Mouse (Mus musculus): ENCODE data around the gene Rftn2. TPM values are rescaled to one million over a fixed set of nuclear protein-coding genes. Genes with fewer than 3 reads are reported as not detected.
"Not testable (repeated sequence)": the region's sequence is repeated elsewhere in the genome, so short reads cannot be mapped to it uniquely, and the experiment has no call there.

Rftn2 gene
- polyA plus RNA-seq, 1 experiment from 2014 or later, result 2.8 TPM

- no peak for ATAC-seq (replicated peaks; ENCODE audit: low FRiP score)
Observed at GRCm38 (mm10) chr1:55130190-55130916, 96.2 kb downstream of the Rftn2 start.

GRCm38 (mm10) chr1:55129716-55130115 lies 96.9 kb downstream of the Rftn2 start:
- Histone ChIP-seq H3K27ac (ENCODE audit: low read depth, low read length) (no peak overlapping the region), H3K4me2 (no peak overlapping the region; the same call in 1 of the 2 replicates)

More at GRCm38 (mm10) chr1:55130190-55130916, 96.2 kb downstream of the Rftn2 start:
- H3K4me3 ChIP-seq (ENCODE audit: low read depth, low read length), result peak overlapping the region; percentile 74
- H3K9ac ChIP-seq (ENCODE audit: low read depth, low read length), result peak overlapping the region; percentile 49
- peak overlapping the region; percentile 92 for H3K27ac ChIP-seq (ENCODE audit: low read depth, low read length)
- peaks cover 4% of the 10 kb centered on the region; the same call in 1 of the 2 replicates for H3K36me3 ChIP-seq (ENCODE audit: control insufficient read depth, insufficient read depth, low read length)
- DNase-seq (ENCODE audit: low spot score), result no peak
- 59% methylated on average over 10 of the region's 10 CpGs for WGBS
- H3K4me1 ChIP-seq (replicated peaks; ENCODE audit: control insufficient read depth, insufficient read depth, low read length), result peaks cover 13% of the 10 kb centered on the region
- peak overlapping the region; percentile 67 for H3K4me2 ChIP-seq
- H3K27me3 ChIP-seq (replicated peaks; ENCODE audit: control insufficient read depth, insufficient read depth, low read length), result no peaks in the 10 kb centered on the region
- H3K9me3 ChIP-seq (ENCODE audit: control insufficient read depth, low read length), result no peaks in the 10 kb centered on the region

GRCm38 (mm10) chr1:55124136-55124535 lies 102.4 kb downstream of the Rftn2 start:
- H3K27ac ChIP-seq (ENCODE audit: low read depth, low read length); H3K4me1 ChIP-seq (replicated peaks; ENCODE audit: control insufficient read depth, insufficient read depth, low read length); H3K36me3 ChIP-seq (ENCODE audit: control insufficient read depth, insufficient read depth, low read length); H3K9me3 ChIP-seq (ENCODE audit: control insufficient read depth, low read length); H3K27me3 ChIP-seq (replicated peaks; ENCODE audit: control insufficient read depth, insufficient read depth, low read length); H3K4me3 ChIP-seq (ENCODE audit: low read depth, low read length); H3K4me2 ChIP-seq; ATAC-seq (replicated peaks; ENCODE audit: low FRiP score); H3K9ac ChIP-seq (ENCODE audit: low read depth, low read length); DNase-seq (ENCODE audit: low spot score): not testable (repeated sequence)
- 85% methylated on average over 2 of the region's 2 CpGs for WGBS

More at GRCm38 (mm10) chr1:55129716-55130115, 96.9 kb downstream of the Rftn2 start:
- 77% methylated on average over 5 of the region's 5 CpGs for WGBS
- H3K36me3 ChIP-seq (ENCODE audit: control insufficient read depth, insufficient read depth, low read length), result peaks cover 4% of the 10 kb centered on the region; the same call in 1 of the 2 replicates
- H3K9ac ChIP-seq (ENCODE audit: low read depth, low read length), result no peak overlapping the region
- DNase-seq (ENCODE audit: low spot score), result no peak
- no peaks in the 10 kb centered on the region for H3K9me3 ChIP-seq (ENCODE audit: control insufficient read depth, low read length)
- H3K27me3 ChIP-seq (replicated peaks; ENCODE audit: control insufficient read depth, insufficient read depth, low read length), result no peaks in the 10 kb centered on the region
- peaks cover 13% of the 10 kb centered on the region for H3K4me1 ChIP-seq (replicated peaks; ENCODE audit: control insufficient read depth, insufficient read depth, low read length)
- ATAC-seq (replicated peaks; ENCODE audit: low FRiP score), result no peak
- H3K4me3 ChIP-seq (ENCODE audit: low read depth, low read length), result no peak overlapping the region

- H3K27ac ChIP-seq (ENCODE audit: low read depth, low read length), result no peak overlapping the region
- no peaks in the 10 kb centered on the region for H3K9me3 ChIP-seq (ENCODE audit: control insufficient read depth, low read length)
- WGBS, result 83% methylated on average over 2 of the region's 2 CpGs
- no peaks in the 10 kb centered on the region for H3K36me3 ChIP-seq (ENCODE audit: control insufficient read depth, insufficient read depth, low read length)
- H3K9ac ChIP-seq (ENCODE audit: low read depth, low read length), result no peak overlapping the region
- ATAC-seq (replicated peaks; ENCODE audit: low FRiP score) (no peak), DNase-seq (ENCODE audit: low spot score) (no peak)
- no peaks in the 10 kb centered on the region for H3K4me1 ChIP-seq (replicated peaks; ENCODE audit: control insufficient read depth, insufficient read depth, low read length)
- no peaks in the 10 kb centered on the region for H3K27me3 ChIP-seq (replicated peaks; ENCODE audit: control insufficient read depth, insufficient read depth, low read length)
- no peak overlapping the region for H3K4me3 ChIP-seq (ENCODE audit: low read depth, low read length)
- no peak overlapping the region for H3K4me2 ChIP-seq
Observed at GRCm38 (mm10) chr1:55123561-55123960, 103.0 kb downstream of the Rftn2 start.

- H3K4me1 ChIP-seq (replicated peaks; ENCODE audit: control insufficient read depth, insufficient read depth, low read length), result no peaks in the 10 kb centered on the region
- H3K9me3 ChIP-seq (ENCODE audit: control insufficient read depth, low read length), result no peaks in the 10 kb centered on the region
- ATAC-seq (replicated peaks; ENCODE audit: low FRiP score) (no peak), DNase-seq (ENCODE audit: low spot score) (no peak)
- 80% methylated on average over 5 of the region's 5 CpGs for WGBS
- no peak overlapping the region for H3K27ac ChIP-seq (ENCODE audit: low read depth, low read length)
- H3K4me3 ChIP-seq (ENCODE audit: low read depth, low read length), result no peak overlapping the region
- H3K27me3 ChIP-seq (replicated peaks; ENCODE audit: control insufficient read depth, insufficient read depth, low read length), result no peaks in the 10 kb centered on the region
- no peak overlapping the region for H3K4me2 ChIP-seq
- no peak overlapping the region for H3K9ac ChIP-seq (ENCODE audit: low read depth, low read length)
- no peaks in the 10 kb centered on the region for H3K36me3 ChIP-seq (ENCODE audit: control insufficient read depth, insufficient read depth, low read length)
Observed at GRCm38 (mm10) chr1:55123046-55123445, 103.5 kb downstream of the Rftn2 start.

Other genes with a start within 250 kb of the Rftn2 start
- 223 and 255 TPM in 2 replicates for gene Sf3b1, start 199.3 kb downstream of the Rftn2 start, polyA plus RNA-seq (2014; fragmentation: Nextera tagmentation; extraction: Ambion mirVana)
- gene Coq10b, start 174.0 kb downstream of the Rftn2 start, polyA plus RNA-seq (2014; fragmentation: Nextera tagmentation; extraction: Ambion mirVana), result 21.1 and 22.2 TPM in 2 replicates
- gene Hspe1, start 138.7 kb downstream of the Rftn2 start, polyA plus RNA-seq (2014; fragmentation: Nextera tagmentation; extraction: Ambion mirVana), result 894 and 968 TPM in 2 replicates
- gene Hspd1, start 138.5 kb downstream of the Rftn2 start, polyA plus RNA-seq (2014; fragmentation: Nextera tagmentation; extraction: Ambion mirVana), result 809 and 855 TPM in 2 replicates
- 82.1 and 94.4 TPM in 2 replicates for gene Mob4, start 95.6 kb downstream of the Rftn2 start, polyA plus RNA-seq (2014; fragmentation: Nextera tagmentation; extraction: Ambion mirVana)
- 5.6 and 5.8 TPM in 2 replicates for gene Mars2, start 10.4 kb upstream of the Rftn2 start, polyA plus RNA-seq (2014; fragmentation: Nextera tagmentation; extraction: Ambion mirVana)
- gene Boll, start 136.7 kb upstream of the Rftn2 start, polyA plus RNA-seq (2014; fragmentation: Nextera tagmentation; extraction: Ambion mirVana), result 0.37 and 1.1 TPM in 2 replicates
- gene Plcl1, start 179.1 kb upstream of the Rftn2 start, polyA plus RNA-seq (2014; fragmentation: Nextera tagmentation; extraction: Ambion mirVana), result 0.63 and 0.96 TPM in 2 replicates

Data from liver, embryonic 11.5 days (tissue).